Mouse (Mus musculus) erythroblast, embryonic 14.5 days (primary cell): Measurements from ENCODE around the gene Col1a1.

Source experiments
- GATA1 ChIP-seq: IDR thresholded peaks from 2 replicates; pipeline ENCODE4 v1.6.1; 2012; ENCODE audit warnings: low read length, inconsistent platforms, mixed read lengths
- TAL1 ChIP-seq: IDR thresholded peaks from 3 replicates; pipeline ENCODE4 v1.6.1; 2012; ENCODE audit warnings: low read length, inconsistent platforms, mixed read lengths

GRCm38 (mm10) chr11:94997596-94997995 lies 61.6 kb downstream of the Col1a1 start:
- peak; percentile 86 for TF ChIP-seq GATA1
- peak; percentile 55 for TF ChIP-seq TAL1
